Mouse (Mus musculus) testis, adult 2 months (tissue): ENCODE measurements around the gene Rhod. TPM values are rescaled to one million over a fixed set of nuclear protein-coding genes. Genes with fewer than 3 reads are reported as not detected.
A peak's percentile ranks its signal among the peaks of the same experiment; 100 is the strongest.

ENCODE experiments used
- H3K27ac ChIP-seq: fragments of 200-500 bp; 2 replicates; pipeline ENCODE4 v1.5.1; 2012; ENCODE audit warnings: low read depth, low read length; ENCODE audit not compliant: control insufficient read depth, insufficient read depth
- H3K27me3 ChIP-seq: fragments of 200-500 bp; 2 replicates; pipeline ENCODE4 v1.6.1; 2012; ENCODE audit warnings: mild to moderate bottlenecking, low read length, moderate library complexity; ENCODE audit not compliant: control insufficient read depth, insufficient read depth
- H3K36me3 ChIP-seq: fragments of 200-500 bp; 2 replicates; pipeline ENCODE4 v1.6.1; 2012; ENCODE audit warnings: mild to moderate bottlenecking, low read length; ENCODE audit not compliant: control insufficient read depth, insufficient read depth
- H3K4me1 ChIP-seq: fragments of 200-500 bp; 2 replicates; pipeline ENCODE4 v1.6.1; 2012; ENCODE audit warnings: low read length; ENCODE audit not compliant: control insufficient read depth, insufficient read depth
- H3K4me3 ChIP-seq: fragments of 200-500 bp; 2 replicates; pipeline ENCODE4 v1.5.1; 2012; ENCODE audit warnings: low read depth, mild to moderate bottlenecking, low read length, moderate library complexity, mixed read lengths; ENCODE audit not compliant: control insufficient read depth
- CTCF ChIP-seq: fragments of 200-500 bp; IDR thresholded peaks from 2 replicates; pipeline ENCODE4 v1.5.1; 2012; ENCODE audit warnings: low read depth, mild to moderate bottlenecking, inconsistent platforms, low read length, moderate library complexity; ENCODE audit not compliant: control insufficient read depth, insufficient read depth, insufficient replicate concordance
- POLR2A ChIP-seq: fragments of 200-500 bp; IDR thresholded peaks from 2 replicates; pipeline ENCODE4 v1.6.1; 2012; ENCODE audit warnings: low read depth, mild to moderate bottlenecking, inconsistent platforms, low read length, moderate library complexity; ENCODE audit not compliant: control insufficient read depth
- polyA plus RNA-seq: library from polyadenylated mRNA; depleted of rRNA; stranded (reverse); fragments of >200 nt; gene quantifications from 2 replicates; pipeline ENCODE4 v1.2.3, GENCODE M21; 2012

Gene Rhod
- polyA plus RNA-seq, 1 experiment = 9.3 TPM

GRCm38 (mm10) chr19:4477345-4478189 lies 38.3 kb upstream of the Rhod start, which contains the start of gene Syt12:
Syt12 (minus strand) TSS chr19:4477447.
- Histone ChIP-seq H3K4me3 (peak within 1 kb of the TSS; percentile 76), H3K27me3 (no peaks in the 10 kb centered on the region), H3K36me3 (no peaks in the 10 kb centered on the region), H3K4me1 (peaks cover 15% of the 10 kb centered on the region), H3K27ac (no peak within 1 kb of the TSS)
- no peak for TF ChIP-seq CTCF
- no peak for TF ChIP-seq POLR2A

GRCm38 (mm10) chr19:4476601-4477257 lies 37.5 kb upstream of the Rhod start:
- H3K4me1 ChIP-seq = peaks cover 15% of the 10 kb centered on the region
- no peak overlapping the region for H3K27ac ChIP-seq
- no peaks in the 10 kb centered on the region for H3K27me3 ChIP-seq

GRCm38 (mm10) chr19:4475224-4475925 lies 36.1 kb upstream of the Rhod start:
- Histone ChIP-seq H3K36me3 (no peaks in the 10 kb centered on the region), H3K27me3 (no peaks in the 10 kb centered on the region), H3K27ac (no peak overlapping the region), H3K4me1 (peaks cover 15% of the 10 kb centered on the region), H3K4me3 (no peak overlapping the region)
- TF ChIP-seq POLR2A (no peak), CTCF (no peak)

More at GRCm38 (mm10) chr19:4476601-4477257, 37.5 kb upstream of the Rhod start:
- no peaks in the 10 kb centered on the region for H3K36me3 ChIP-seq
- H3K4me3 ChIP-seq = peak overlapping the region; percentile 76
- TF ChIP-seq CTCF (no peak), POLR2A (no peak)

GRCm38 (mm10) chr19:4474739-4475138 lies 35.5 kb upstream of the Rhod start:
- Histone ChIP-seq H3K4me3 (no peak overlapping the region), H3K36me3 (no peaks in the 10 kb centered on the region), H3K4me1 (peaks cover 15% of the 10 kb centered on the region), H3K27me3 (no peaks in the 10 kb centered on the region), H3K27ac (no peak overlapping the region)
- TF ChIP-seq POLR2A (no peak), CTCF (no peak)

GRCm38 (mm10) chr19:4473549-4473948 lies 34.3 kb upstream of the Rhod start:
- Histone ChIP-seq H3K27me3 (no peaks in the 10 kb centered on the region), H3K27ac (no peak overlapping the region), H3K36me3 (no peaks in the 10 kb centered on the region), H3K4me1 (peaks cover 15% of the 10 kb centered on the region), H3K4me3 (no peak overlapping the region)
- TF ChIP-seq CTCF = no peak
- no peak for TF ChIP-seq POLR2A

GRCm38 (mm10) chr19:4468363-4468762 lies 29.1 kb upstream of the Rhod start:
- Histone ChIP-seq H3K4me1 (no peaks in the 10 kb centered on the region; the same call in none of the 2 replicates), H3K27ac (no peak overlapping the region), H3K27me3 (no peaks in the 10 kb centered on the region), H3K36me3 (no peaks in the 10 kb centered on the region), H3K4me3 (no peak overlapping the region)
- TF ChIP-seq POLR2A = no peak
- TF ChIP-seq CTCF = peak; percentile 60; the same call in 1 of the 2 replicates

DNA sequence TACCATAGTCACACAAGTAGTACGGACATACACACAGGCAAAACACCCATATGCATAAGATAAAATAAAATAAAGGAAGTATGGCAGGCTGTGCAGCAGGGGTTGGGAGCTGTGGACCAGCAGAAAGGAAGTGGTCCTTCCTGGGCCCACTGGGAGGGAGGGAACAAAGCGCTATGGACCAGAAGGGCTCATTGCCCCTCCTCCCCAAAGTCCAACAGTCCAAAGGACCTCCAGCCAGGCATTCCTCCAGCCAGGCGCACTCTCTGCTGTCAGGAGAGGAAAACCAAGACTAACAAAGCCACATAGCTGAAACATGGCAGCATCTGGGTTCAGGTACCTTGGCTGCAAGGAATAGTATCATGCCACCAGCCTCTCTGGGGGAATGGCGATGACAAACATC lies 25.4 kb upstream of the Rhod start:
- TF ChIP-seq POLR2A (no peak), CTCF (no peak)
- H3K27ac ChIP-seq = no peak overlapping the region

More for the DNA sequence above, 25.4 kb upstream of the Rhod start:
- no peaks in the 10 kb centered on the region for H3K27me3 ChIP-seq
- no peaks in the 10 kb centered on the region for H3K36me3 ChIP-seq
- H3K4me1 ChIP-seq = no peaks in the 10 kb centered on the region; the same call in none of the 2 replicates
- no peak overlapping the region for H3K4me3 ChIP-seq
